Mouse (Mus musculus) embryonic facial prominence, embryonic 10.5 days (tissue): Measurements from ENCODE around the gene Tpp1. TPM values are rescaled to one million over a fixed set of nuclear protein-coding genes. Genes with fewer than 3 reads are reported as not detected.
A peak's percentile ranks its signal among the peaks of the same experiment; 100 is the strongest.

ENCODE experiments used
- DNase-seq: peaks from one replicate; pipeline ENCODE4 v3.0.0-alpha.2; 2017; ENCODE audit warnings: low spot score
- H3K27ac ChIP-seq: fragments of 300-500 bp; sonication (generic); replicated peaks from 2 replicates; pipeline ENCODE4 v1.5.1; 2016; ENCODE audit warnings: mild to moderate bottlenecking
- H3K27me3 ChIP-seq: fragments of 300-500 bp; sonication (generic); replicated peaks from 2 replicates; pipeline ENCODE4 v1.6.1; 2016; ENCODE audit warnings: low read depth, mild to moderate bottlenecking; ENCODE audit not compliant: poor library complexity, severe bottlenecking
- H3K36me3 ChIP-seq: fragments of 300-500 bp; sonication (generic); replicated peaks from 2 replicates; pipeline ENCODE4 v1.6.1; 2016; ENCODE audit warnings: mild to moderate bottlenecking, moderate library complexity
- H3K4me1 ChIP-seq: fragments of 300-500 bp; sonication (generic); 2 replicates; pipeline ENCODE4 v1.6.1; 2016
- H3K4me3 ChIP-seq: fragments of 300-500 bp; sonication (generic); 2 replicates; pipeline ENCODE4 v1.5.1; 2016; ENCODE audit warnings: mild to moderate bottlenecking, moderate library complexity
- H3K9me3 ChIP-seq: fragments of 300-500 bp; sonication (generic); 2 replicates; pipeline ENCODE4 v1.6.1; 2016; ENCODE audit warnings: mild to moderate bottlenecking
- WGBS: fragments of 180-500 bp; shearing (Covaris S2); methylation state at CpG from one replicate; pipeline ENCODE4 v1.1.7; 2016; 5-methylcytosine and 5-hydroxymethylcytosine counted together
- polyA plus RNA-seq: library from polyadenylated mRNA; unstranded; fragments of >200 nt; fragmentation: Nextera tagmentation; extraction: Ambion mirVana; gene quantifications from 2 replicates; pipeline ENCODE4 v1.2.1, GENCODE M21; 2016

The Tpp1 gene
- polyA plus RNA-seq, 1 experiment from 2014 or later = 45.0 TPM

DNA sequence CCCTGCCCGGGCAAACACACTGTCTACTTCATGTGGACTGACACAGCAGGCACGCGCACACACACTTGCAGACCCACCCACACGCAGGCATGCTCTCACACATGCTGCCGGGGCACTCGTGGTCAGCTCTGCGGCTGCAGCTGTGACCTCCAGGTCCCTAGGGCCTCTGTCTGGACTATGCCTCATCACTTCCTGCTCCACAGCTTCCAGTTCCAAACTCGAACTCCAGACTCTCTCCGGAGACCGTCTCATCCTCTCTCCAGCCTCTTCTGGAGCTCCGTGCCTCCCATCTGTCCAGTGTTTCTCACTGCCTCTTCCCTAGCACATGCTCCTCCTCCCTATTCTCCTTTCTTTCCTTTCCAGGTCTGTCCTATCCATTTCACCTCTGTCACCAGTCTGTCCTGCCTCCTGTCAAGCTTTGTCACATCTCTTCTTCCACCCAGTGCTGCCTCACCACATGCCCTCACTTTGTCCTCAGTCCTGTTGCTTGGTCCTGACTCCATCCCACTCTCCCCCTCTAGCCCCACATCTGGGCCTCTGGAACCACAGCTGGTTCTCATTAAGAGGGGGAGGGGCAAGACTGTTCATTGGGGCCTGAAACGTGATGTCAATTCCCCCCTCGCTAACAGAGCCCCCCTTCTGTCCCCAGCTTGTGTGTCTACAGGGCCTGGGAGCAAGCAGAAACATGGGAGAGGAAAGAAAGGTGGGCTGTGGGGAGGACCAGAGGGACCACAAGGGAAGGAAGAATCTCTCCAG lies 25.9 kb upstream of the Tpp1 start:
- DNase-seq = peak; percentile 91
- 28% methylated on average over 13 of the region's 13 CpGs for WGBS
- Histone ChIP-seq H3K4me1 (peaks cover 44% of the 10 kb centered on the region), H3K36me3 (peaks cover 85% of the 10 kb centered on the region), H3K4me3 (peak overlapping the region; percentile 52), H3K27ac (peak overlapping the region; percentile 91), H3K27me3 (no peaks in the 10 kb centered on the region), H3K9me3 (no peaks in the 10 kb centered on the region)

GRCm38 (mm10) chr7:105777316-105777715 lies 25.3 kb upstream of the Tpp1 start:
- H3K36me3 ChIP-seq = peaks cover 85% of the 10 kb centered on the region
- 80% methylated on average over 1 of the region's 1 CpGs for WGBS
- H3K9me3 ChIP-seq = no peaks in the 10 kb centered on the region
- H3K27ac ChIP-seq = peak overlapping the region; percentile 91
- peaks cover 41% of the 10 kb centered on the region for H3K4me1 ChIP-seq
- peak overlapping the region; percentile 52 for H3K4me3 ChIP-seq
- no peak for DNase-seq
- no peaks in the 10 kb centered on the region for H3K27me3 ChIP-seq

- Histone ChIP-seq H3K36me3 (peaks cover 85% of the 10 kb centered on the region), H3K27ac (no peak overlapping the region), H3K4me3 (no peak overlapping the region), H3K27me3 (no peaks in the 10 kb centered on the region), H3K4me1 (peaks cover 41% of the 10 kb centered on the region), H3K9me3 (no peaks in the 10 kb centered on the region)
- no peak for DNase-seq
- WGBS = 89% methylated on average over 2 of the region's 2 CpGs
Observed at GRCm38 (mm10) chr7:105776026-105776425, 24.0 kb upstream of the Tpp1 start.

DNA sequence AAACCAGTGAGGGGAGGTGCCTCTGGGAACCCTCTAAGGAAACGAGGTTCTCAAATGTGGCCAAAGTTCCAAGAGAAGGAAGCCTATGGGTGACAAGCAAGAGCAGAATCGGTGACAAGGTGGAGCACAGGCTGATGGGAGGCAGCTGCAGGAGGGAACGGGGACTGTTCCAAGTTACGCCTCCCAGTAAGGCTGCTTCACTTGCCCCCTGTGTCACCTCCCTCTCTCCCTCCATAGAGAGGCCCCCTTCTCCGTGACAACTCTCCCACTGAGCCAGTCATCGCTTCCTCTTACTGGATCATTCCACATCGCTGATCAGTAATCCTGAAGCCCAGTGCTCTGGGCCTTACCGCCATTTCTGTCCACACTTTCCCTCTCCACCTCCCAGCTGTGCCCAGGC lies 22.6 kb upstream of the Tpp1 start:
- no peak overlapping the region for H3K27ac ChIP-seq
- whole genome bisulfite sequencing = 61% methylated on average over 8 of the region's 8 CpGs

DNA sequence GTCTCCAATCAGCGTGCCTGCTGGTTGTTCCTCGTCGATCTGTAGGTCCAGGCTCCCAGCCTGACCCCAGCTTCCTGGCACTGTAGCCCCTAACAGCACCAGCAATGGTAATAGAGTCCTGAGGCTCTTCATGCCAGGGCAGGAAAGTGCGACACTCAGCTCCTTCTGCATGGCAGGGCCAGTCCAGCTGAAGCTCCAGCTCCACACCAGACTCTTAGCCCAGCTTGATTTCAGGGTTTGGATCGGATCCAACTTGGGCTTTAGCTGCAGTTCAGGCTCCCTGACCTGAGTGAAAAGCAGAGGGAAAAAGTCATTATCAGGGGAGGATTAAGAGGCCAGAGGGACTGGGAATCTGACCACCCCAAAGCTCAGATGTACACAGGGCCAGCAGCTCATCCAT lies 21.0 kb upstream of the Tpp1 start:
- WGBS = 88% methylated on average over 5 of the region's 5 CpGs
- Histone ChIP-seq H3K36me3 (peaks cover 90% of the 10 kb centered on the region), H3K9me3 (no peaks in the 10 kb centered on the region), H3K27ac (no peak overlapping the region), H3K27me3 (no peaks in the 10 kb centered on the region), H3K4me3 (no peak overlapping the region), H3K4me1 (peaks cover 36% of the 10 kb centered on the region)
- DNase-seq = no peak

More for the DNA sequence above, 22.6 kb upstream of the Tpp1 start:
- no peaks in the 10 kb centered on the region for H3K27me3 ChIP-seq
- peaks cover 85% of the 10 kb centered on the region for H3K36me3 ChIP-seq
- no peak for DNase-seq
- peaks cover 41% of the 10 kb centered on the region for H3K4me1 ChIP-seq
- no peak overlapping the region for H3K4me3 ChIP-seq
- no peaks in the 10 kb centered on the region for H3K9me3 ChIP-seq

GRCm38 (mm10) chr7:105772331-105772730 lies 20.3 kb upstream of the Tpp1 start:
- no peak for DNase-seq
- no peak overlapping the region for H3K27ac ChIP-seq
- no peak overlapping the region for H3K4me3 ChIP-seq
- peaks cover 93% of the 10 kb centered on the region for H3K36me3 ChIP-seq
- no peaks in the 10 kb centered on the region for H3K27me3 ChIP-seq
- WGBS = 94% methylated on average over 15 of the region's 15 CpGs
- H3K4me1 ChIP-seq = peaks cover 36% of the 10 kb centered on the region
- no peaks in the 10 kb centered on the region for H3K9me3 ChIP-seq

- H3K27ac ChIP-seq = no peak overlapping the region
- peaks cover 9% of the 10 kb centered on the region for H3K27me3 ChIP-seq
- WGBS = 93% methylated on average over 3 of the region's 3 CpGs
- peaks cover 94% of the 10 kb centered on the region for H3K36me3 ChIP-seq
- no peak overlapping the region for H3K4me3 ChIP-seq
- H3K4me1 ChIP-seq = peaks cover 27% of the 10 kb centered on the region
- no peak for DNase-seq
- no peaks in the 10 kb centered on the region for H3K9me3 ChIP-seq
Observed at GRCm38 (mm10) chr7:105769959-105770358, 17.9 kb upstream of the Tpp1 start.

GRCm38 (mm10) chr7:105767729-105768165 lies 15.7 kb upstream of the Tpp1 start:
- Histone ChIP-seq H3K27me3 (peaks cover 31% of the 10 kb centered on the region), H3K36me3 (peaks cover 98% of the 10 kb centered on the region), H3K4me3 (peak overlapping the region; percentile 25), H3K9me3 (no peaks in the 10 kb centered on the region), H3K4me1 (peaks cover 25% of the 10 kb centered on the region), H3K27ac (peak overlapping the region; percentile 36; the same call in 1 of the 2 replicates)
- WGBS = 15% methylated on average over 6 of the region's 6 CpGs
- DNase-seq = peak; percentile 57

DNA sequence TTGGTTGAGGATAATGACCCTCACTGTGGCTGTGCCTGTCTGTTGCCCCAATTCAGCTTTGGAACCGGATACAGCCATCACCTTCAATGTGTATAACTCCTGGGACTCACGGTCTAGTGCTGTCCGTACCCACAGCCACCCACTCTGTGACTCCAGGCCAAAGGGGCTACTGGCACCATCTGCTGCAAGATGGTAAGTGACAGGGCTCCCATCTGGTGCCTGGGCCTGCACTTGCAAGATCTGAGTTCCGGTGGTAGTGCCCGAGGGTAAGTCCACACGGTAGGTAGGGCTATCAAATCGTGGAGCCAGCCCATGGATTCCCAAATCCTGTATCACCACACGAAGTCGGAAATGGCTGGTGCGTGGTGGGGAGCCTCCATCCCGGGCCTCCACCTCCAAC lies 12.3 kb upstream of the Tpp1 start:
- peaks cover 53% of the 10 kb centered on the region for H3K27me3 ChIP-seq
- 93% methylated on average over 11 of the region's 11 CpGs for WGBS
- peaks cover 93% of the 10 kb centered on the region for H3K36me3 ChIP-seq

GRCm38 (mm10) chr7:105762517-105763270 lies 10.7 kb upstream of the Tpp1 start:
- no peak for DNase-seq
- WGBS = 16% methylated on average over 55 of the region's 55 CpGs
- Histone ChIP-seq H3K27me3 (peaks cover 53% of the 10 kb centered on the region), H3K4me3 (peak overlapping the region; percentile 45), H3K36me3 (peaks cover 94% of the 10 kb centered on the region), H3K4me1 (peaks cover 19% of the 10 kb centered on the region), H3K9me3 (no peaks in the 10 kb centered on the region), H3K27ac (no peak overlapping the region)

More for the DNA sequence above, 12.3 kb upstream of the Tpp1 start:
- peaks cover 34% of the 10 kb centered on the region for H3K4me1 ChIP-seq
- no peak for DNase-seq
- H3K4me3 ChIP-seq = no peak overlapping the region
- H3K27ac ChIP-seq = no peak overlapping the region
- H3K9me3 ChIP-seq = no peaks in the 10 kb centered on the region

DNA sequence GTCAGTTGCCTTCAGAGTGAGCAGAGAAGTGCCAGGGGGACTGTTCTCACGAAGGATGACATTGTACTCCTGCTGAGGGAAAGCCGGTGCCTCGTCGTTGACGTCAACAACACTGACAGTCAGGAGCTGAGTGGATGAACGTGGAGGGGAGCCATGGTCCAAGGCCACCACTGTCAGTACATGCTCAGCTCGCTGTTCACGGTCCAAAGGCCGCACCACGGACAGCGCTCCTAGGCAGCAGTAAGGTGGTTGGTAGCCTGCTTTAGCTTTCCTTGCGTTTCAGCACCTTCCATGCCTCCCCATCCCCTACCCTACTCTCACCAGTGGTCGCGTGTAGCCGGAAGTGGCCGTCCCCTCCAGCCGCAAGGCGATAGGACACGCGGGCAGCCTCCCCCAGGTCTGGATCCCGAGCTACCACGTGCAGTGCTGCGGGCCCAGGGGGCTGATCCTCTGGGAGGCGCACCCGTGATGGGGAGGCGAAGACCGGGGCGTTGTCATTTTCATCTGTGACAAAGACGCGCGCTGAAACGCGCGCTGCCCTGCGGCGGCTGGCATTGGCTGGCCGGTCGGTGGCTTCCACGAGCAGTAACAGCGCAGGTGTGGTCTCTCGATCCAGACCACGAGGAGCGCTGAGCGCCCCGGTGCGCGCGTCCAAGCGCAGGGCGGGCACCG lies 9.9 kb upstream of the Tpp1 start:
- Histone ChIP-seq H3K27me3 (peaks cover 53% of the 10 kb centered on the region), H3K36me3 (peaks cover 95% of the 10 kb centered on the region), H3K9me3 (no peaks in the 10 kb centered on the region), H3K27ac (no peak overlapping the region), H3K4me3 (peak overlapping the region; percentile 45), H3K4me1 (peaks cover 12% of the 10 kb centered on the region)
- 18% methylated on average over 51 of the region's 51 CpGs for WGBS
- DNase-seq = peak; percentile 39

DNA sequence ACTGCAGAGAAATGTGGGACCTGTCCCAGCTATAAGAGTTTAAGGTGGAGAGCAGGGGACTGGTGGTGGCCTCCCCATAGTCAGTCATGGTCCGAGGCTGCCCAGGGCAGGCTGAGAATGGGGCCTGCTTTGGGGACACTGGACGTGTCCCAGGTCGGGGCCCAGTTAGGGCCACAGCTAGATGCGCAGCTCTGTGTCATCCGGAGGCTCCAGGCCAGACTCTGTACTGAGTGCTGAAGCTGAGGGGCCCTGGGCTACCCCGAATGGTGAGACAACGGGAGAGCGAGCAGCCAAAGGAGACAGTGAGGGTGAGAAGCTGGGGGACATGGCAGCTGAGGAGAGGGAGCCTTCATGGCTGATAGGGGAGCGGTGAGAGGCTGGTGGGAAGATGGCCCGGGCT lies 1.2 kb upstream of the Tpp1 start:
- Histone ChIP-seq H3K27ac (no peak overlapping the region), H3K9me3 (no peaks in the 10 kb centered on the region), H3K36me3 (peaks cover 72% of the 10 kb centered on the region), H3K27me3 (no peaks in the 10 kb centered on the region), H3K4me1 (peaks cover 14% of the 10 kb centered on the region), H3K4me3 (no peak overlapping the region)
- 93% methylated on average over 10 of the region's 10 CpGs for WGBS
- DNase-seq = no peak
